Mouse (Mus musculus) liver, embryonic 13.5 days (tissue): ENCODE results near the gene Plppr1. TPM values are rescaled to one million over a fixed set of nuclear protein-coding genes. Genes with fewer than 3 reads are reported as not detected.
"Not testable (repeated sequence)": the region's sequence is repeated elsewhere in the genome, so short reads cannot be mapped to it uniquely, and the experiment has no call there.

Experiments
- ATAC-seq: fragments of 200-750 bp; cut with Nextera tagmentation; 2 replicates; pipeline ENCODE4 v1.8.0; 2017; ENCODE audit warnings: low read depth, mild to moderate bottlenecking, moderate number of reproducible peaks, moderate library complexity
- DNase-seq: peaks from one replicate; pipeline ENCODE4 v3.0.0; 2022
- H3K27ac ChIP-seq: fragments of 300-500 bp; sonication (generic); 2 replicates; pipeline ENCODE4 v1.5.1; 2015; ENCODE audit warnings: moderate library complexity, mild to moderate bottlenecking, inconsistent platforms
- H3K27me3 ChIP-seq: fragments of 300-500 bp; sonication (generic); 2 replicates; pipeline ENCODE4 v1.6.1; 2015; ENCODE audit warnings: mild to moderate bottlenecking, inconsistent platforms
- H3K36me3 ChIP-seq: fragments of 300-500 bp; sonication (generic); 2 replicates; pipeline ENCODE4 v1.6.1; 2015; ENCODE audit warnings: mild to moderate bottlenecking, inconsistent platforms
- H3K4me1 ChIP-seq: fragments of 300-500 bp; sonication (generic); replicated peaks from 2 replicates; pipeline ENCODE4 v1.6.1; 2015; ENCODE audit warnings: inconsistent platforms
- H3K4me2 ChIP-seq: fragments of 300-500 bp; sonication (generic); 2 replicates; pipeline ENCODE4 v1.6.1; 2015; ENCODE audit warnings: inconsistent platforms, mild to moderate bottlenecking, moderate library complexity
- H3K4me3 ChIP-seq: fragments of 300-500 bp; sonication (generic); replicated peaks from 2 replicates; pipeline ENCODE4 v1.5.1; 2015; ENCODE audit warnings: mild to moderate bottlenecking, inconsistent platforms
- H3K9ac ChIP-seq: fragments of 300-500 bp; sonication (generic); 2 replicates; pipeline ENCODE4 v1.6.1; 2015; ENCODE audit warnings: mild to moderate bottlenecking, inconsistent platforms
- H3K9me3 ChIP-seq: fragments of 300-500 bp; sonication (generic); replicated peaks from 2 replicates; pipeline ENCODE4 v1.6.1; 2016; ENCODE audit warnings: inconsistent platforms
- WGBS: fragments of 180-500 bp; shearing (Covaris S2); methylation state at CpG from one replicate; pipeline ENCODE4 v1.1.7; 2015; ENCODE audit not compliant: insufficient replicate concordance; 5-methylcytosine and 5-hydroxymethylcytosine counted together
- polyA plus RNA-seq: library from polyadenylated mRNA; unstranded; fragments of >200 nt; fragmentation: Nextera tagmentation; extraction: Ambion mirVana; gene quantifications from 2 replicates; pipeline ENCODE4 v1.2.1, GENCODE M21; 2015

Plppr1 gene
- polyA plus RNA-seq, 1 experiment from 2014 or later: 0.23 TPM

- no peak for DNase-seq
- H3K4me3 ChIP-seq: no peak overlapping the region
- H3K9me3 ChIP-seq: no peaks in the 10 kb centered on the region
- ATAC-seq: no peak
- 45% methylated on average over 6 of the region's 6 CpGs for WGBS
- H3K27me3 ChIP-seq: no peaks in the 10 kb centered on the region
- H3K4me2 ChIP-seq: no peak overlapping the region
- no peaks in the 10 kb centered on the region for H3K36me3 ChIP-seq
- no peaks in the 10 kb centered on the region for H3K4me1 ChIP-seq
- H3K9ac ChIP-seq: no peak overlapping the region
- no peak overlapping the region for H3K27ac ChIP-seq
Observed at GRCm38 (mm10) chr4:49321903-49322635, 263.0 kb downstream of the Plppr1 start.

GRCm38 (mm10) chr4:49337949-49338348 lies 278.9 kb downstream of the Plppr1 start:
- H3K27me3 ChIP-seq, H3K4me3 ChIP-seq, H3K27ac ChIP-seq, DNase-seq, ATAC-seq, H3K36me3 ChIP-seq, H3K9me3 ChIP-seq, H3K4me2 ChIP-seq, H3K4me1 ChIP-seq, H3K9ac ChIP-seq: not testable (repeated sequence)
- 68% methylated on average over 3 of the region's 4 CpGs for WGBS

GRCm38 (mm10) chr4:49340091-49340490 lies 281.0 kb downstream of the Plppr1 start:
- H3K4me3 ChIP-seq, H3K9me3 ChIP-seq, H3K4me1 ChIP-seq, DNase-seq, H3K9ac ChIP-seq, H3K27me3 ChIP-seq, H3K36me3 ChIP-seq, H3K4me2 ChIP-seq, H3K27ac ChIP-seq, ATAC-seq: not testable (repeated sequence)
- 41% methylated on average over 3 of the region's 3 CpGs for WGBS

GRCm38 (mm10) chr4:49348001-49348400 lies 288.9 kb downstream of the Plppr1 start:
- not testable (repeated sequence) for H3K9ac ChIP-seq, H3K27ac ChIP-seq, H3K27me3 ChIP-seq, H3K4me2 ChIP-seq, ATAC-seq, H3K4me3 ChIP-seq, H3K4me1 ChIP-seq, DNase-seq, H3K9me3 ChIP-seq, H3K36me3 ChIP-seq
- 56% methylated on average over 1 of the region's 1 CpGs for WGBS

- H3K36me3 ChIP-seq: no peaks in the 10 kb centered on the region
- no peak overlapping the region for H3K9ac ChIP-seq
- no peak overlapping the region for H3K4me3 ChIP-seq
- H3K4me2 ChIP-seq: no peak overlapping the region
- 38% methylated on average over 2 of the region's 2 CpGs for WGBS
- H3K4me1 ChIP-seq: no peaks in the 10 kb centered on the region
- no peaks in the 10 kb centered on the region for H3K9me3 ChIP-seq
- H3K27ac ChIP-seq: no peak overlapping the region
- ATAC-seq (no peak), DNase-seq (no peak)
- H3K27me3 ChIP-seq: no peaks in the 10 kb centered on the region
Observed at GRCm38 (mm10) chr4:49348677-49349076, 289.6 kb downstream of the Plppr1 start.

- Histone ChIP-seq H3K27ac (no peak overlapping the region), H3K4me3 (no peak overlapping the region), H3K4me1 (no peaks in the 10 kb centered on the region), H3K9ac (no peak overlapping the region), H3K9me3 (no peaks in the 10 kb centered on the region), H3K4me2 (no peak overlapping the region), H3K36me3 (no peaks in the 10 kb centered on the region), H3K27me3 (no peaks in the 10 kb centered on the region)
- DNase-seq (no peak), ATAC-seq (no peak)
- 74% methylated on average over 4 of the region's 4 CpGs for WGBS
Observed at GRCm38 (mm10) chr4:49350470-49350869, 291.4 kb downstream of the Plppr1 start.

GRCm38 (mm10) chr4:49357097-49357496 lies 298.0 kb downstream of the Plppr1 start:
- Histone ChIP-seq H3K4me1 (no peaks in the 10 kb centered on the region), H3K9me3 (0 out of 2 replicates have a peak, but pooled peaks cover 7% of the 10 kb centered on the region), H3K36me3 (no peaks in the 10 kb centered on the region), H3K4me2 (no peak overlapping the region), H3K4me3 (no peak overlapping the region), H3K9ac (no peak overlapping the region), H3K27ac (no peak overlapping the region), H3K27me3 (no peaks in the 10 kb centered on the region)
- ATAC-seq: no peak
- 43% methylated on average over 2 of the region's 2 CpGs for WGBS
- DNase-seq: no peak

- H3K27me3 ChIP-seq, ATAC-seq, H3K9ac ChIP-seq, H3K4me2 ChIP-seq, H3K4me1 ChIP-seq, H3K4me3 ChIP-seq, H3K9me3 ChIP-seq, DNase-seq, H3K36me3 ChIP-seq, H3K27ac ChIP-seq: not testable (repeated sequence)
- WGBS: 62% methylated on average over 3 of the region's 3 CpGs
Observed at GRCm38 (mm10) chr4:49368046-49368445, 309.0 kb downstream of the Plppr1 start.

GRCm38 (mm10) chr4:49383576-49384318 lies 324.7 kb downstream of the Plppr1 start:
- not testable (repeated sequence) for ATAC-seq, DNase-seq, H3K9me3 ChIP-seq, H3K9ac ChIP-seq, H3K36me3 ChIP-seq, H3K4me1 ChIP-seq, H3K27ac ChIP-seq, H3K4me2 ChIP-seq, H3K27me3 ChIP-seq, H3K4me3 ChIP-seq
- WGBS: 37% methylated on average over 2 of the region's 2 CpGs

GRCm38 (mm10) chr4:49386873-49387272 lies 327.8 kb downstream of the Plppr1 start:
- no peak for DNase-seq
- Histone ChIP-seq H3K4me2 (no peak overlapping the region), H3K27me3 (no peaks in the 10 kb centered on the region), H3K9ac (no peak overlapping the region), H3K4me1 (no peaks in the 10 kb centered on the region), H3K4me3 (no peak overlapping the region), H3K9me3 (no peaks in the 10 kb centered on the region), H3K27ac (no peak overlapping the region), H3K36me3 (no peaks in the 10 kb centered on the region)
- WGBS: 33% methylated on average over 2 of the region's 2 CpGs
- ATAC-seq: no peak
